Mouse (Mus musculus) embryonic fibroblast, embryonic 13.5 days (primary cell): Measurements from ENCODE around the gene Wnt6.

ENCODE experiments used
- CTCF ChIP-seq: IDR thresholded peaks from 2 replicates; pipeline ENCODE4 v1.5.1; 2011; ENCODE audit warnings: mild to moderate bottlenecking, control low read depth, low read length, moderate library complexity, borderline replicate concordance; ENCODE audit not compliant: insufficient read depth
- POLR2A ChIP-seq: IDR thresholded peaks from 2 replicates; pipeline ENCODE4 v1.6.1; 2011; ENCODE audit warnings: low read depth, mild to moderate bottlenecking, control low read depth, low read length, moderate library complexity

DNA sequence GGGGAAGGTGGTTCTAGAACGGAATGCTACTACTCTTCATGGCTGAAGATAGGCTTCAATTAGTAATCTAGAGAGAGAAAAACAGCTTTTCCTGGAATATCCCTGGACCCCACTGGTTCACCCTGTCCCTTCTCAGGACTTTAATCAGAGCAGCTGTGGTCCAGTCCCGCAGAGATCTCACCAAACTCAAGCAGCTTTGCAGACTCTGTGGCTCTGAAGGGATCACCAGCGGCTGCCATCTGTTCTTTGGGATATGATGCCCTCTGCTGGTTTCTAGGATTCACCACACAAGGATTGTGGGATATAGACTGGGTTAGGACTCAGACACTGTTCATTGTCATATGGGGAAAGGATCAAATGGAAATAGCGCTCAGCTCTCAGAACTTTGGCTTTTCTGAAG, 11.9 kb upstream of the Wnt6 start:
- TF ChIP-seq CTCF (no peak), POLR2A (no peak)
